Mouse (Mus musculus): ENCODE measurements around the gene Rgs9bp.

DNA sequence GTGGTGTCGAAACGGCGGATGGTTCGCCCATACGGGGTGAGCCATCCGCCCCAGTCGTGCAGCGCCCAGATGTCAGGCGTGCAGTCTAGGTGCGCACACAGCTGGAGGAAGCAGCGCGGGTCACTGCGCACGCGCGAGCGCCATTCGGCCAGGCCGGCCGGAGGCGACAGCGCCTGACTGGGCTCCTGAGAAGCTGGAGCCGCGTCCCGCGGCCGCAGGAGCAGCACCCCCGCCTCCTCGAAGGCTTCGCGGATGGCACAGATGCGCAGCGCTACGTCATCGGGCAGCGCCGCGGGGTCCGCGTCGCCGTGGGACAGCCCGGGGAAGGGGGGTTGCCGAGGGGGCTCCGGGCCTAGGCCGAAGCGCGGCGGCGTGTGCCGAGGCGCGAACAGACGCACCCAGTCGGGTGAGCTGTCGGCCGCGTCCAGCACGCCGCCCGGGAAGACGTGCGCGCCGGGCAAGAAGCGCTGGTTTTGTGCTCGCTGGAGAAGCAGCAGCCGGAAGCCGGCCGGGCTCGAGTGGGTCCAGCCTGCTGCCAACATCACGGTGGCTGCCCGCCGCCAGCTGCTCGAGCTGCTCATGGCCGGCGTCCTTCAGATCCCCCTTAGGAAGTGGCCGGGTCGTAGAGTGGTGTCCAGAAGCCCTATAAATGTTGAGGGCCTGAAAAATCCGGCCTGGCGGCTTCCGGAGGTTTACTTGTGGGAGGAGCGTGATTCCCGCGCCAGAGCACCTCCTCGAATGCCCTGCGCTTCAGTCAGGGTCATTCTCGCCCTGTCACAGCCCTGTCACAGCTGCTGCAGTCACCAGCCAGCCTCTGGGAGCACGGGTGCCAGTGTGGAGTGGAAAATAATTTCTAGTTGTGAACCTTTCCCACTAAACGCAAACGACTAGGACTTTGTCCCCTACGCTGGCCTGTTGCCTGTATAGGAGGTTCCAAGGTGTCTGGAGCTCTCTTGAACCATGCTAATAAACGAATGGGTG lies 29.9 kb downstream of the Rgs9bp start:
- TF ChIP-seq GATA1 (IDR thresholded peaks at IDR 0.05; ENCODE audit: borderline replicate concordance, low read length) (no peak), FLI1 (IDR thresholded peaks at IDR 0.05; ENCODE audit: low read length) (no peak)
